ENCODE assay signal across 8 mouse cellular contexts in genomic region chr19:34877898-34878602, GRCm38 (mm10). TPM values are rescaled to one million over a fixed set of nuclear protein-coding genes. Genes with fewer than 3 reads are reported as not detected.
DNase-seq lines count a peak whose midpoint lies in the region; ATAC-seq and TF ChIP-seq lines count a peak whose summit lies in the region.

No protein-coding gene starts in this region.

- H3K4me2 ChIP-seq in forebrain, embryonic 15.5 days (replicated peaks) = peak overlapping the region; percentile 75

- peak; percentile 37; the same call in 1 of the 2 replicates for TF ChIP-seq POLR2A in lung, adult 2 months (IDR thresholded peaks at IDR 0.05; ENCODE audit: borderline replicate concordance, extremely low read depth, low read depth, low read length)

- WGBS in forebrain, embryonic 15.5 days = under 1% methylated on average over 45 of the region's 45 CpGs
- under 1% methylated on average over 45 of the region's 45 CpGs for WGBS in lung, adult 2 months

- DNase-seq in ES-E14 (ENCODE audit: low read depth, low spot score) = peak; percentile 84
- peak; percentile 86 for DNase-seq in cerebellum, adult 11-12 months
- DNase-seq in heart, postnatal 25 days (ENCODE audit: low spot score) = peak; percentile 81
- peak; percentile 86 to 94 for DNase-seq in layer of hippocampus, adult 18-20 months (ENCODE audit: low spot score in 2 of 2)
- DNase-seq in lung, adult 2 months = peak; percentile 88
- peak; percentile 92 for DNase-seq in ovary, adult 18-20 months (ENCODE audit: low spot score)
- DNase-seq in thymus, postnatal 0 days (ENCODE audit: low spot score) = peak; percentile 85

- H3K9me3 ChIP-seq in ES-E14 (ENCODE audit: control insufficient read depth, insufficient read depth, low read depth, low read length) = no peaks in the 10 kb centered on the region
- H3K9me3 ChIP-seq in forebrain, embryonic 15.5 days = no peaks in the 10 kb centered on the region

- H3K27me3 ChIP-seq in forebrain, embryonic 15.5 days = no peaks in the 10 kb centered on the region

- H3K4me1 ChIP-seq in ES-E14 (ENCODE audit: control insufficient read depth in 2 of 2, insufficient read depth in 2 of 2, low read length in 2 of 2, poor library complexity in 1 of 2) = peaks cover 0 to 4% of the 10 kb centered on the region in 2 experiments; a peak in 1 of 4 replicates
- peaks cover 18% of the 10 kb centered on the region for H3K4me1 ChIP-seq in forebrain, embryonic 15.5 days
- H3K4me1 ChIP-seq in lung, adult 2 months (ENCODE audit: control insufficient read depth, insufficient read depth, low read length) = no peaks in the 10 kb centered on the region; the same call in 1 of the 2 replicates

- peak; percentile 98 for ATAC-seq in forebrain, embryonic 15.5 days (replicated peaks)

- peak overlapping the region; percentile 86 for H3K9ac ChIP-seq in ES-E14 (ENCODE audit: insufficient read depth, low read depth, low read length, poor library complexity, severe bottlenecking)
- H3K9ac ChIP-seq in forebrain, embryonic 15.5 days (replicated peaks) = peak overlapping the region; percentile 94

- H3K36me3 ChIP-seq in ES-E14 (ENCODE audit: control insufficient read depth, insufficient read depth, low read length, poor library complexity, severe bottlenecking) = no peaks in the 10 kb centered on the region
- H3K36me3 ChIP-seq in forebrain, embryonic 15.5 days = no peaks in the 10 kb centered on the region

- H3K4me3 ChIP-seq in ES-E14 (ENCODE audit: insufficient read depth in 1 of 2, low read depth in 1 of 2, low read length in 2 of 2, poor library complexity in 1 of 2, severe bottlenecking in 1 of 2) = peak overlapping the region; percentile 71 to 80
- H3K4me3 ChIP-seq in forebrain, embryonic 15.5 days = peak overlapping the region; percentile 80
- peak overlapping the region; percentile 81 for H3K4me3 ChIP-seq in lung, adult 2 months (replicated peaks; ENCODE audit: extremely low read depth, low read depth, low read length)

- H3K27ac ChIP-seq in ES-E14 (ENCODE audit: insufficient read depth, low read depth, low read length, poor library complexity, severe bottlenecking) = peak overlapping the region; percentile 26
- H3K27ac ChIP-seq in forebrain, embryonic 15.5 days (replicated peaks) = peak overlapping the region; percentile 95

- in situ Hi-C loops in ES-E14 (cut with MboI; ENCODE audit: low sequenced_read_pairs in 2 of 2, unreplicated experiment in 2 of 2) = no loop called here

- intact Hi-C loops in heart, postnatal 25 days (cut with DNase I) = loop anchor here (2.0 to 10.0 kb wide), 3 partner anchors 44 to 353 kb away; partner anchors contain the start of genes Kif20b and Lipa

- no peak for TF ChIP-seq CTCF in lung, adult 2 months (IDR thresholded peaks at IDR 0.05; ENCODE audit: insufficient read depth, low read length)

TF ChIP-seq in ES-E14, 5 proteins besides CTCF, POLR2A, EP300 and RAD21:
- 0 out of 2 replicates have a peak, but pooled peaks have one; percentile 45 for TF ChIP-seq CHD2 (IDR thresholded peaks at IDR 0.05; ENCODE audit: low read depth, low read length)
- TF ChIP-seq MAFK (IDR thresholded peaks at IDR 0.05; ENCODE audit: insufficient read depth, low read depth, low read length) = no peak

RNA-seq across cellular contexts. Expression of gene Pank1, which starts 1.2 kb away (rescaled TPM):
- total RNA-seq in ES-E14 (2012; rRNA removed) = 6.9 TPM in 2 replicates
- polyA plus RNA-seq in forebrain, embryonic 15.5 days (2015; fragmentation: Nextera tagmentation; extraction: Ambion mirVana) = 5.6 and 6.5 TPM in 2 replicates
- 10 to 100 TPM; 40.0 to 47.8 TPM for total RNA-seq in heart, postnatal 25 days (2021)
- total RNA-seq in layer of hippocampus, adult 18-20 months (2021) = 10 to 100 TPM; 19.2 to 19.7 TPM
- 1.4 and 2.6 TPM in 2 replicates for polyA plus RNA-seq in lung, adult 2 months (2012; rRNA removed)
- polyA plus RNA-seq in thymus, postnatal 0 days (2015; fragmentation: Nextera tagmentation; extraction: Ambion mirVana) = 2.5 and 3.0 TPM in 2 replicates

RNA-seq across cellular contexts. Expression of gene Kif20b, which starts 44.1 kb away (rescaled TPM):
- 68.0 and 68.2 TPM in 2 replicates for total RNA-seq in ES-E14 (2012; rRNA removed)
- 33.1 and 34.9 TPM in 2 replicates for polyA plus RNA-seq in forebrain, embryonic 15.5 days (2015; fragmentation: Nextera tagmentation; extraction: Ambion mirVana)
- total RNA-seq in heart, postnatal 25 days (2021) = 1 to 10 TPM; 1.1 to 1.3 TPM
- 1 to 10 TPM in 1 of 2 experiments, under 1 TPM in 1; 0.59 to 1.3 TPM for total RNA-seq in layer of hippocampus, adult 18-20 months (2021)
- polyA plus RNA-seq in lung, adult 2 months (2012; rRNA removed) = 0.06 and 0.34 TPM in 2 replicates
- 68.5 and 72.5 TPM in 2 replicates for polyA plus RNA-seq in thymus, postnatal 0 days (2015; fragmentation: Nextera tagmentation; extraction: Ambion mirVana)

Comparison
In these comparisons a context has a peak if more than half of its experiments do, and no peak if none do; other contexts are left out.
1. Peak in every context shown above with its lines: DNase-seq, ATAC-seq, H3K4me3 ChIP-seq and H3K27ac ChIP-seq.
2. RNA of gene Kif20b, which starts 44.1 kb away (total RNA-seq): 68.0 to 68.2 TPM in ES-E14; 0.59 to 1.3 TPM in layer of hippocampus, adult 18-20 months and 1.1 to 1.3 TPM in heart, postnatal 25 days; every median in the first group is over 10 times any median in the second.